Mouse (Mus musculus): ENCODE data around the gene Tor1aip2.

Gene Tor1aip2

GRCm38 (mm10) chr1:156041451-156042241 lies 6.4 kb downstream of the Tor1aip2 start:
- no peak for DNase-seq (ENCODE audit: low spot score)

GRCm38 (mm10) chr1:156042481-156042880 lies 7.3 kb downstream of the Tor1aip2 start:
- no peak for DNase-seq (ENCODE audit: low spot score)

DNA sequence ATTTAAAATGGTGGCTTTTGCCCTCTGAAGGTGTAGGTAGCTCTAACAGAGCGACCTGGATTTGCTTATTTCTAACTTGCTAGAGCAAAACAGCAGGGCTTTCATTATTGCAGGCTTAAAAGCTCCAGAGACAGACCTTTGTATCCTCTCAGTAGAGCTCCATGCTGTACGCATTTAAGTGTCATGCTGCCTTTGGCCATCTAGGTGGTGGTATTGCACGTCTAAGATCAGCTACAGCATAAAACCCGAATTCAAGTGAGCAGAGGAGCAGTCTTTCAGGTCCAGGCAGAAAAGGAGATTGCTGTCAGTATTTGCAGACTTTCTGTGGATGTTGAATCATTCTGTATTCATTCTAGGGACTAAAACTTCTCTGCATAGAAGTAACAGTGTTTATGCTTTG lies 7.8 kb downstream of the Tor1aip2 start:
- peak; percentile 56 for DNase-seq (ENCODE audit: low spot score)

GRCm38 (mm10) chr1:156044211-156044611 lies 9.0 kb downstream of the Tor1aip2 start:
- DNase-seq (ENCODE audit: low spot score): no peak

- no peak for DNase-seq (ENCODE audit: low spot score)
Measured at GRCm38 (mm10) chr1:156046688-156047087, 11.5 kb downstream of the Tor1aip2 start.

GRCm38 (mm10) chr1:156058207-156058606 lies 23.0 kb downstream of the Tor1aip2 start:
- no peak for DNase-seq (ENCODE audit: low spot score)

GRCm38 (mm10) chr1:156062193-156062592 lies 27.0 kb downstream of the Tor1aip2 start:
- no peak for DNase-seq (ENCODE audit: low spot score)

- DNase-seq (ENCODE audit: low spot score): no peak
Measured at GRCm38 (mm10) chr1:156066133-156066532, 30.9 kb downstream of the Tor1aip2 start.

- DNase-seq (ENCODE audit: low spot score): no peak
Measured at GRCm38 (mm10) chr1:156070106-156070505, 34.9 kb downstream of the Tor1aip2 start.

GRCm38 (mm10) chr1:156073169-156073821 lies 38.1 kb downstream of the Tor1aip2 start:
- no peak for DNase-seq (ENCODE audit: low spot score)

DNA sequence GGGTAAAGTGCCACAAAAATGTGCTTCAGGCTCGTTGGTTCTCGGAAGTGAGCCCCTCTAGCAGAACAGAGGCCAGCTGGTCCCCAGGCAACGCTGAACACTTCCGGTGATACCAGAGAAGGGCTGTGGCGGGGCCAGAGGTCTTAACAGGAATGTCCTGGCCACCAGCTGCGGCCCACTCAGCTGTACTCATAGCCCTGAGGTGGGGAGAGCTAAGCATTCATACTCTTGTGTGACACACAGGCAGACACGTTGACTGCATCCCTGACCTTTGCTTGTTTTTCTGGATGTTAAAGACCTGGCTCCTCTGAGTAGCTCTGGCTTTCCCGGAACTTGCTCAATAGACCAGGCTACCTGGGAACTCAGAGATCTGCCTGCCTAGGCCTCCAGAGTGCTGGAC lies 39.4 kb downstream of the Tor1aip2 start:
- DNase-seq (ENCODE audit: low spot score): no peak

GRCm38 (mm10) chr1:156076474-156076873 lies 41.3 kb downstream of the Tor1aip2 start:
- peak; percentile 13 for DNase-seq (ENCODE audit: low spot score)

DNA sequence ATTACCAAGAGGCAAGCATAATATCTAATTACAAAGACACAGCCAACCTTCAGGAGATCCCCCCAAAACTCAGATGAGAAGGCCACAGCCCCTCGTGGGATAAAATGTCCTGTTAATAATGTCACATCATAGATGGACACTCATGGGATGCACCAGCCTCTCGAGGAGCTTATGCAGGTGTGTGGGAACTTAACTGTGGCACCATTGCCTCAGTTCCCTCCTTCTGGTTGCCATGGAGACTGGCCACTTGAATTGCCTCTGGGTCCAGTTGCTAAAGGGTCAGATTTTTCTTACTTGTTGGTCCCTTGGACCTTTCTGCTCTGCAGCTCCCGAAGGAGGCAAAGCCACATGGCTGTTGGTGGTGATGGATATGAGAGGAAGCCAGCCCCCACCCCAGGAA lies 42.5 kb downstream of the Tor1aip2 start:
- DNase-seq (ENCODE audit: low spot score): no peak

- DNase-seq (ENCODE audit: low spot score): no peak
Measured at GRCm38 (mm10) chr1:156084603-156085002, 49.4 kb downstream of the Tor1aip2 start.

- DNase-seq (ENCODE audit: low spot score): peak; percentile 31
Measured at GRCm38 (mm10) chr1:156085770-156086169, 50.6 kb downstream of the Tor1aip2 start.

DNA sequence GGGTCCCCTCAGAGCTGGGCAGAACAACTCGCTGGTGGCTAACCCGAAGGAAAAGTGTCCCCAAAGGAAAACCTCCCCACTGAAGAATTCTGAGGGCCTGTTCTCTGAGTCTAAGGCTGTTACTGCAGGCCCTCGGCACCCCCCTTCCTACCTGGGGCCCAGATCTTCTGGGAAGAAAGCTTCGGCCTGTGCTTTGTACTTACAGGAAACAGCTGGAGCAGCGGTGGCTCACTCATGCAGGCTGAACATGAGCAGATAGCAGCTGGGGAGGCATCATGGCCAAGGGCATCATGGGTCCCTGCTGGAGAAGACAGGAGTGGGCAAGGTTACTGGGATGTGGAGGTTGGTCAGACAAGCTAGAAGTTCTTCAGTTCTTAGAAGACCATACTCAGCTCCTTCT lies 52.4 kb downstream of the Tor1aip2 start:
- no peak for DNase-seq (ENCODE audit: low spot score)

DNA sequence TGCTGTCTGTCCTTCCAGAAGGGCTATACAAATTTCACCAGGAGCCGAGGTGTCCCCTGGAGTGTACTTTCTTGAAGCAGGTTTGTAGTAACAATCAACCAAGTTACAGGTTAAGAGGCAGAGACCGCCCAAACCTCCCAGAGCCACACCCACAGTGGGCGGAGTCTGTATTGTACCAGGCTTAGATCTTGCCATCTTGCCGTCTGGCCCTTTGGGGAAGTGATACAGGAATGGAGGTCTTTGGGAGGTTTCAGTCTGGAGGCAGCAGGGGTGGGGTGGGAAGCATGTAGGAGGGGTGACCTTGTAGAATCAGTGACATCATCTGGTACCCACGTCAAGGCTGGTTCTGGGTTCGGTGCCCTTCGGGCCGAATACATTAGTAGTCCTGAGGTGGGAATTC lies 54.4 kb downstream of the Tor1aip2 start:
- no peak for DNase-seq (ENCODE audit: low spot score)

DNA sequence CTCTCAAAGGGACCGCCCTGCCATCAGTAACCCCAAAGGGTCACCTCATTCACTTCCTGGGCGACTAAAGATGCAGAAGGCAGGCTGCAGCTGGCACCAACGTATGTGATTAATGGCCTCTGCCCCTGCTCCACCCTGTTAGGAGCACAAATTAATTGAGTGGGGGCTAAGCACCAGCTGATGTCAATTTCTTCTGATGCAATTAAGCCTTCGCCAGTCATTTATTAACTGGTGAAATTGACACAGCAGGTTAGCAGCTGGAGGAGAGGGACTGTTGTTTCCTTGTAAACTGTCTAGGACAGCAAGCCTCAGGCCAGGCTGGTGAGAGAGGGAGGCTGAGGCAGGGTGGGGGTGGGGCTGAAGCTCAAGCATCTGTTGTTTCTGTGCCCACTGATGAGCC lies 54.8 kb downstream of the Tor1aip2 start:
- no peak for DNase-seq (ENCODE audit: low spot score)

DNA sequence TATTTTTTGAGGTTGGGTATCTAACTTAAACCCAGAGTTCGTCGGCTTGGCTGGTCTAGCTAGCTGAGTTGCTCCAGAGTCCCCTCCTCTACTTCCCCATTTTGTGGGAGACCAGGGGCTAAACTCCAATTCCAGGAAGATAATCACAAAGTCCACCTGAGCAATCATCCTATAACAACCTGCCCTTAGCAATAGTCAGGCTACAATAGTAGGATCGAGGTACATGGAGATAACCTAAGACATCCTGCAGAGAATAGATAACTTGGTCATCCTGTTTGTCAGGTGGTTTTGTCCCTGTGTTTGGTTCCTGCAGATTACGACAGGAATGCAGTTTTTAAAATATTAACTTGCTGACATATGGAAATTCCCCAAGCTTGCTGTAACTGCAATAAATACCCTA lies 56.6 kb downstream of the Tor1aip2 start:
- no peak for DNase-seq (ENCODE audit: low spot score)

DNA sequence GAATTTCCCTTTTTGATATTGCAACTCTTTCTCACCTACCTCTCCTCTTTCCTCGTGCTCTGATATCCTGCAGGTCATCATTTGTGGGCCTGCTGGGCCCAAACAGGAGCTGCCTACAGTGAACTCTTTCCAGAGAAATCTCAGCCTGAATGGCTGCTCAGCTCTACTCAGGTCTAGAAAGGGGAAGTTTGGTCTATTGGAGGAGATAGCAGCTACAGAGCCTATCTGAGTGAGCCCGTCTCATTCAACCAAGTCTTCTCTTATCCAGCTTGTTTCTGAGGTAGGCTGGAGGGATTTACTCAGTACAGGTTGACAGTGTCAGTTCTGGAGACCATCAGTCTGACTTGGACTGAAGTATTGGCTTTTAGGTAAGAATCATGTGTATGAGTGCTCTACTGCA lies 68.6 kb downstream of the Tor1aip2 start:
- DNase-seq (ENCODE audit: low spot score): no peak

GRCm38 (mm10) chr1:156105381-156105780 lies 70.2 kb downstream of the Tor1aip2 start:
- DNase-seq (ENCODE audit: low spot score): no peak

GRCm38 (mm10) chr1:156107424-156107823 lies 72.2 kb downstream of the Tor1aip2 start:
- DNase-seq (ENCODE audit: low spot score): no peak

- DNase-seq (ENCODE audit: low spot score): no peak
Measured at GRCm38 (mm10) chr1:156108400-156108799, 73.2 kb downstream of the Tor1aip2 start.

DNA sequence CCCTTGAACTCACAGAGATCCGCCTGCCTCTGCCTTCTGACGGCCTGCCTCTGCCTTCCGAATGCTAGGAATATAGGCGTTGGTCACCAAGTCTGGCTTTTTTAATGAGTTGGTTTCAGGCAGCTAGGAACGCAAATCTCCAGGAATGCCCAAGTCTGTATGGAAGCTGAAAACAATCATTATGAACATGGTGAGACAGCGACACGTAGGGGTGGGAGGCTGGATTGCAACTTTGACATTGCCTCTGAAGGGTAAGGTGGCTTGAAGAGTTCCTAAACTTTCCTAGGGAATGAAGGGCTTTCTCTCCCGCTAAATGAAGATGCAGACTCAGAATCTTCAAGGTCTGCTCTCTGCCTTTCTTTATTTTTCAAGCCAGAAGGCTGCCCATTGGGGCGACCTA lies 75.9 kb downstream of the Tor1aip2 start:
- no peak for DNase-seq (ENCODE audit: low spot score)
